In the genomic region with DNA sequence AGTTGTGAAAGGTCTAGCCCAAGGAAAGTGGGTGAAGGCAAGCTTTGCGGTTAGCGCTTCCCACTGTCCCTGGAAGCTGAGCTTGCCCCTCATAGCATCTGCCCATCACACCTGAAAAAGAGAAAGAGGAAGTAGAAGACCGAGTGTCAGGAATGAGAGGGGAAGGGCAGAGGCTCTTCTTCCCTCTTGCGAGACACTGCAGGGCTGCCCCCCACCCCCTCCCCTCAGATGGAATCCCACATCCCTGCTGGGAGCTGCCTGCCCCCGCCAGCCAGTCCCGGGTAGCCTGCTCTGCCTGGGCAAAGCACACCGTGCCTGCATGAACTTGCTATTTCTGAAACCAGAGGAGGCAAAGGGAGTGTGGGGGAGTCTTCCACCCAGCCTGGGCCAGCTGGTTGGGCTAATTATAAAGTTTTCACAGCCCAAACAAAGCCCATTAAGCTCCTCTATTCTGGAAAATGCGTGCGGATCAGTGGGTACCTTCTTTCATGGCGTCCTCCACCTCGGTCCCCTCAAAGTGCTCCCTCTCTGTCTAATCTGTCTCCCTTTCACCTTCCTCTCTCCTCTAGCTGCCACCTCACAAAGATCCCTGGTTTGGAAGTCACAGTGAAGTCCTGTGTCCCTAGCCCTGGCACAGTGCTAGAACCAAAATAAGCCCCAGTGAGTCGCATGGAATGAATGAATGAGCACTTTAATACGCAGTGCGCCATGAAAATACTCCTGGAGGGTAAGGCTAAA, we compare ENCODE assay signal across 9 mouse cellular contexts. TPM values are rescaled to one million over a fixed set of nuclear protein-coding genes. Genes with fewer than 3 reads are reported as not detected.
DNase-seq lines count a peak whose midpoint lies in the region; ATAC-seq lines count a peak whose summit lies in the region.
"Had no signal": no experiment of that assay in that cellular context is flagged by ENCODE, and none has a peak within 500 bp of the region (broad histone marks: within the 10 kb centered on the region; RNA-seq: fewer than 3 reads in every experiment).

No protein-coding gene starts in this region.

- 26% methylated on average over 14 of the region's 14 CpGs for WGBS in forebrain, embryonic 12.5 days
- 20% methylated on average over 14 of the region's 14 CpGs for WGBS in forebrain, embryonic 16.5 days
- 21% methylated on average over 14 of the region's 14 CpGs for WGBS in heart, embryonic 15.5 days

- peak; percentile 23 to 52 for DNase-seq in left cerebral cortex, adult 18-20 months (ENCODE audit: low spot score in 2 of 2)
- DNase-seq in left cerebral cortex, postnatal 10 days (ENCODE audit: extremely low spot score in 1 of 2, low spot score in 2 of 2), result no peak
- peak; percentile 10 for DNase-seq in retina, embryonic 14.5 days (ENCODE audit: low spot score)
- DNase-seq in urinary bladder, adult 2 months (ENCODE audit: low spot score), result no peak
- no peak for DNase-seq in thymus, postnatal 36 days
- DNase-seq: lung, postnatal 14 days had no signal

- H3K4me1 ChIP-seq in forebrain, embryonic 12.5 days, result peaks cover 7% of the 10 kb centered on the region
- 0 out of 2 replicates have a peak, but pooled peaks cover 3% of the 10 kb centered on the region for H3K4me1 ChIP-seq in forebrain, embryonic 16.5 days (replicated peaks; ENCODE audit: control insufficient read depth, insufficient read depth, low read length)
- peaks cover 10% of the 10 kb centered on the region for H3K4me1 ChIP-seq in heart, embryonic 15.5 days (replicated peaks)

- intact Hi-C loops in left cerebral cortex, postnatal 10 days (cut with DNase I), result no loop called here

- ATAC-seq in forebrain, embryonic 12.5 days (ENCODE audit: low FRiP score), result peak; percentile 63; the same call in 1 of the 2 replicates
- ATAC-seq in forebrain, embryonic 16.5 days, result no peak
- ATAC-seq in heart, embryonic 15.5 days (replicated peaks; ENCODE audit: insufficient number of reproducible peaks, insufficient read depth, low FRiP score, low read depth), result no peak

- no peaks in the 10 kb centered on the region for H3K36me3 ChIP-seq in forebrain, embryonic 12.5 days (replicated peaks)
- H3K36me3 ChIP-seq in forebrain, embryonic 16.5 days (ENCODE audit: control insufficient read depth, insufficient read depth), result no peaks in the 10 kb centered on the region
- no peaks in the 10 kb centered on the region for H3K36me3 ChIP-seq in heart, embryonic 15.5 days

- no peak overlapping the region for H3K9ac ChIP-seq in forebrain, embryonic 12.5 days
- H3K9ac ChIP-seq in forebrain, embryonic 16.5 days (replicated peaks; ENCODE audit: low read depth, low read length), result no peak overlapping the region
- no peak overlapping the region for H3K9ac ChIP-seq in heart, embryonic 15.5 days

- no peak overlapping the region for H3K27ac ChIP-seq in forebrain, embryonic 12.5 days
- no peak overlapping the region for H3K27ac ChIP-seq in forebrain, embryonic 16.5 days (ENCODE audit: low read length)
- no peak overlapping the region for H3K27ac ChIP-seq in heart, embryonic 15.5 days

- H3K4me2 ChIP-seq in forebrain, embryonic 12.5 days, result peak overlapping the region; percentile 9
- H3K4me2 ChIP-seq in forebrain, embryonic 16.5 days (ENCODE audit: low read length), result no peak overlapping the region
- H3K4me2 ChIP-seq in heart, embryonic 15.5 days, result peak overlapping the region; percentile 48

- H3K27me3 ChIP-seq in forebrain, embryonic 12.5 days, result no peaks in the 10 kb centered on the region
- H3K27me3 ChIP-seq in forebrain, embryonic 16.5 days (replicated peaks; ENCODE audit: control insufficient read depth, insufficient read depth, low read length), result no peaks in the 10 kb centered on the region
- H3K27me3 ChIP-seq in heart, embryonic 15.5 days, result no peaks in the 10 kb centered on the region

- H3K4me3 ChIP-seq in forebrain, embryonic 12.5 days (replicated peaks), result no peak overlapping the region
- no peak overlapping the region for H3K4me3 ChIP-seq in forebrain, embryonic 16.5 days (replicated peaks; ENCODE audit: low read length)
- H3K4me3 ChIP-seq in heart, embryonic 15.5 days, result peak overlapping the region; percentile 14; the same call in 1 of the 2 replicates

- H3K9me3 ChIP-seq in forebrain, embryonic 12.5 days, result no peaks in the 10 kb centered on the region
- H3K9me3 ChIP-seq in forebrain, embryonic 16.5 days (ENCODE audit: control insufficient read depth, low read length), result no peaks in the 10 kb centered on the region
- H3K9me3 ChIP-seq in heart, embryonic 15.5 days (replicated peaks), result no peaks in the 10 kb centered on the region

RNA-seq across cellular contexts. Expression of gene A630001G21Rik, which starts 20.0 kb away (rescaled TPM):
- 0.53 and 1.6 TPM in 2 replicates for polyA plus RNA-seq in forebrain, embryonic 12.5 days (2016; fragmentation: Nextera tagmentation; extraction: Ambion mirVana)
- polyA plus RNA-seq in forebrain, embryonic 16.5 days (2015; fragmentation: Nextera tagmentation; extraction: Ambion mirVana), result 0.32 and 0.81 TPM in 2 replicates
- under 1 TPM; 0.19 to 0.63 TPM for total RNA-seq in left cerebral cortex, adult 18-20 months (2021)
- total RNA-seq in left cerebral cortex, postnatal 10 days (2021), result under 1 TPM; 0.49 to 0.91 TPM
- polyA plus RNA-seq in heart, embryonic 15.5 days (2015; fragmentation: Nextera tagmentation; extraction: Ambion mirVana), result 1.1 and 1.7 TPM in 2 replicates
- polyA plus RNA-seq in urinary bladder, adult 2 months (2012; rRNA removed), result 3.3 and 4.8 TPM in 2 replicates

RNA-seq across cellular contexts. Expression of gene Cab39, which starts 34.8 kb away (rescaled TPM):
- polyA plus RNA-seq in forebrain, embryonic 12.5 days (2016; fragmentation: Nextera tagmentation; extraction: Ambion mirVana), result 68.3 and 69.7 TPM in 2 replicates
- 47.1 and 50.2 TPM in 2 replicates for polyA plus RNA-seq in forebrain, embryonic 16.5 days (2015; fragmentation: Nextera tagmentation; extraction: Ambion mirVana)
- total RNA-seq in left cerebral cortex, adult 18-20 months (2021), result 100 to 1,000 TPM; 170 to 175 TPM
- 100 to 1,000 TPM; 134 to 148 TPM for total RNA-seq in left cerebral cortex, postnatal 10 days (2021)
- 21.9 and 25.2 TPM in 2 replicates for polyA plus RNA-seq in heart, embryonic 15.5 days (2015; fragmentation: Nextera tagmentation; extraction: Ambion mirVana)
- 116 and 130 TPM in 2 replicates for polyA plus RNA-seq in urinary bladder, adult 2 months (2012; rRNA removed)

Comparison
In these comparisons a context has a peak if more than half of its experiments do, and no peak if none do; other contexts are left out.
1. DNase-seq: peak in left cerebral cortex, adult 18-20 months (2 of 2) and retina, embryonic 14.5 days (single experiment); none in left cerebral cortex, postnatal 10 days (0 of 2), urinary bladder, adult 2 months (single experiment) and thymus, postnatal 36 days (0 of 2).